Mouse (Mus musculus) right cerebral cortex, postnatal 25 days (tissue): Measurements from ENCODE around the gene Spcs3.
A peak's percentile ranks its signal among the peaks of the same experiment; 100 is the strongest.

ENCODE experiments used
- DNase-seq: peaks from one replicate; pipeline ENCODE4 v3.0.0; 2022

The Spcs3 gene

DNA sequence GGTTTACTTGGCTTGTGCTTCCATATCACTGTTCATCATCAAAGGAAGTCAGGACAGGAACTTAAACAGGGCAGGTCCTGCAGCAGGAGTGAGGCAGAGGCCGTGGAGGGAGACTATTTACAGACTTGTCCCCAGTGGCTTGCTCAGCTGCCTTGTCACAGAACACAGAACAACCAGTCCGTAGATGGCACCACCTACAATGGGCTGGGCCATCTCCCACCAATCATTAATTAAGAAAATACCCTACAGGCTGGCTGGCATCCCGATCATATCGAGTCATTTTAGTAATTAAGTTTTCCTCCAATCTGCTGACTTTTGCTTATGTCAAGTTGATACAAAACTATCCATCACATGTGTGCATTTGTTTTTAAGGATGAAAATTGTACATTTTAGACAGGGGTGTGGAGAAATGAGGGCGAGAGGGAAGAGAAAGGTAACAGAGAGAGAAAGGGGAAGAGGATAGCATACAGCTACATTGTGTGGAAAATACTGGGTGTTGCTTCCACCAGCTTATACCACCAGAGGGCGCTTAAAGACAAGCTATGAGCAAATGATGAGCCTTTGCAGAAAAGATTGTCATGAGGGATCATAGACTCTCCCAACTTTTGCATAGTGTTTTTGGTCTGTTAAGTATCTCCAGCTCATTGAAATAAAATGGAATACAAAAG lies 22.2 kb downstream of the Spcs3 start:
- peak; percentile 73 for DNase-seq

DNA sequence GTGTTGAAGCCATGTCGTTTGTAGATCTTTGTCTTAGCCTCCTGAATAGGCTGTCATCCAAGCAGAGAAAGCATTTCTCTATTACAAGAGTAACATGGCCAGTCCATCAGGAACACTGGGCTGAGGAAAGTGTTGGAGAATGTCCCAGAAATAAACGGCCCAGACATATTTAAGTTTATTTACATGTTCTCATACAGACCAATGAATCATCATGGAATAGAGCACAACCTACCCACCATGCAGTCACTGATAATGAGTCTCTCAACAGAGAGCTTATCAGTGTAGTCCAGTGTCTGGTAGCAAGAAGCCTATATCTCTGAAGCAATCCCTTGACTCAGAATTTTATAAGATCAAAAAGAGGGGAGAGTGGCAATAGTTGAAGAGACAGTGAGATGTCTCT lies 24.7 kb downstream of the Spcs3 start:
- DNase-seq = no peak

DNA sequence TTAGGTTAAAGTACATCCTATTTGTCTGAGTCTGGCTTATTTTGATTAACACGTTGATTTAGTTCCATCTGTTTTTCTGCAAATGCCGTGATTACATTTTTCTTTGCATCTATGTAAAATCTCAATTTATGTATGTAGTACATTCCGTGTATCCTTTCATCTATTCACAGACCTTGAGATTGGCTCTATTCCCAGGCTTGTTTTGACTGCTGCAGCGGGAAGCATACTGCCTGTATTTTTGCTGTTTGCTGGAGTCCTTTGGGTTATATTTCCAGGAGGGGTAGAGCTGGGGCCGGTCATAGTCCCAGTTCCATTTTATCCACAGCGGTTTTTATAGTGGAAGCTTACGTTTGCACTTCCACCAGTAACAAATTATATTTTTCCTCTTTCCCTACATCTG lies 26.7 kb downstream of the Spcs3 start:
- DNase-seq = no peak

- no peak for DNase-seq
Measured at GRCm38 (mm10) chr8:54493915-54494314, 35.9 kb downstream of the Spcs3 start.

GRCm38 (mm10) chr8:54493110-54493509 lies 36.7 kb downstream of the Spcs3 start:
- peak; percentile 33 for DNase-seq

GRCm38 (mm10) chr8:54491934-54492333 lies 37.9 kb downstream of the Spcs3 start:
- DNase-seq = no peak

DNA sequence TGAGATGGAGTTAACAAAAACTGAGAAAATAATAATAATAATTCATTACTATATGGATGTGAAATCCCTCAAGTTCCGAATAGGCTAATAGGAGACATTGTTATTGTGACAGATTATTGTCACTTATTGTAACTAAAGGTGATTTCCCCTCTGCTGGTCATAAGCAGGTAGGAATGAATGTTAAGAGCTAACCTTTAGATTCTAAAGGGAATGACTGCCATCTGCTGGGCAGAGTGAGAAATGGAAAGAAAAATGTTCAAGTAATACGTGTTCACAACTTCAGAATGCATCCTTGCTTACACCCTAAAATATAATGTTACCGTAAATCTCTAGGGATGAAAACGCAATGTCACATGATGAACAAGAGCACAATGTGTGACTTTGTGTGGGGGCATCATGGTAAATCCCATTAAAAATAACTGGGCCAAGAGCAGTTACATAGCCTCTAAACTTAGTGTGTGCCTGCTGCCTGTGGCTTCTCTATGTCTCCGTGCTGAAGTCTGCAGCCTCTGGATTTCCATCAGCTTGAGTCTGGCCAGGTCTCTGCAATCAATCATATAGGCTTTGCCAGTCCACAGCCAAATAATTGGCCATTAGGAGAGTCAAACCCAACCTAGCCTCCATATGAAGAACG lies 38.6 kb downstream of the Spcs3 start:
- DNase-seq = no peak

DNA sequence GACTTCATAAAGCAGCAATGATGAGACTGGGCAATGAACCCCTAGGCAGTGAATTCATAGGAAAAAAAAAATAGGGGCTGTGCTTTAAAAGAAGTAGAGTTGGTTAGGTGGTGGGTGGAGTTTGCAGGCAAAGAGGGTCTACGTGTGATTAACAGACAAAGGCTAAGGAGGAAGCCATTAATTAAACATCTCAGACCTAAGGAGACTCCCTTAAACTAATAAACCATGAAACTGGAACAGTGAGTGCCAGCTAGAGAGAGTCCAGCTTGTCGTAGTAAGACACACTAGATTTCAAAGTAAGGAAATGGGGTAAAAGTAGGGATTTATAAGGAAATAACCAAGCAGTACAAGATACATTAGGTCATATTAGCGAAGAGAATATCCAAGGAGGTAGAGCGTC lies 41.4 kb downstream of the Spcs3 start:
- no peak for DNase-seq

GRCm38 (mm10) chr8:54486555-54487273 lies 43.1 kb downstream of the Spcs3 start:
- no peak for DNase-seq
